Mouse (Mus musculus) myocyte (in vitro differentiated cells): ENCODE measurements around the gene Gm20388. TPM values are rescaled to one million over a fixed set of nuclear protein-coding genes. Genes with fewer than 3 reads are reported as not detected.
"Not testable (repeated sequence)": the region's sequence is repeated elsewhere in the genome, so short reads cannot be mapped to it uniquely, and the experiment has no call there.

Source experiments
- H3K27me3 ChIP-seq: one replicate; pipeline ENCODE4 v1.6.1; 2011; ENCODE audit not compliant: control insufficient read depth, insufficient read depth, insufficient read length
- H3K36me3 ChIP-seq: one replicate; pipeline ENCODE4 v1.6.1; 2011; ENCODE audit not compliant: control insufficient read depth, insufficient read depth
- H3K4me2 ChIP-seq: one replicate; pipeline ENCODE4 v1.6.1; 2011; ENCODE audit warnings: low read depth, control low read depth
- H3K4me3 ChIP-seq: one replicate; pipeline ENCODE4 v1.5.1; 2011; ENCODE audit warnings: mild to moderate bottlenecking, control low read depth, moderate library complexity
- H3K79me2 ChIP-seq: one replicate; pipeline ENCODE4 v1.6.1; 2011; ENCODE audit not compliant: control insufficient read depth, insufficient read depth
- H3ac ChIP-seq: one replicate; pipeline ENCODE4 v1.6.1; 2011; ENCODE audit not compliant: control insufficient read depth, insufficient read length
- CEBPB ChIP-seq: IDR thresholded peaks from 2 replicates; pipeline ENCODE4 v1.6.1; 2011; ENCODE audit warnings: mild to moderate bottlenecking, moderate library complexity; ENCODE audit not compliant: poor library complexity, insufficient read depth, severe bottlenecking
- E2F4 ChIP-seq: IDR thresholded peaks from one replicate; pipeline ENCODE4 v1.6.1; 2011; ENCODE audit warnings: mild to moderate bottlenecking, control low read depth, moderate library complexity; ENCODE audit not compliant: insufficient read depth
- MAX ChIP-seq: IDR thresholded peaks from one replicate; pipeline ENCODE4 v1.6.1; 2011; ENCODE audit warnings: low read depth, mild to moderate bottlenecking, control low read depth
- MYOD1 ChIP-seq, 3 experiments: IDR thresholded peaks; one replicate each; pipeline ENCODE4 v1.6.1; 2011; ENCODE audit warnings: control low read depth in 2 of 3, low read depth in 2 of 3, mild to moderate bottlenecking in 2 of 3, moderate library complexity in 1 of 3; ENCODE audit not compliant: insufficient read length in 2 of 3, control insufficient read depth in 1 of 3
- MYOG ChIP-seq, 3 experiments: IDR thresholded peaks; one replicate each; pipeline ENCODE4 v1.6.1; 2011; ENCODE audit warnings: control low read depth in 2 of 3, low read depth in 2 of 3, mild to moderate bottlenecking in 2 of 3; ENCODE audit not compliant: insufficient read length in 2 of 3, control insufficient read depth in 1 of 3, insufficient read depth in 1 of 3
- POLR2A ChIP-seq: IDR thresholded peaks from one replicate; pipeline ENCODE4 v1.6.1; 2011; ENCODE audit warnings: low read depth, mild to moderate bottlenecking, control low read depth, moderate library complexity; ENCODE audit not compliant: insufficient read length
- POLR2AphosphoS2 ChIP-seq: IDR thresholded peaks from one replicate; pipeline ENCODE4 v1.6.1; 2011; ENCODE audit warnings: low read depth, control low read depth; ENCODE audit not compliant: insufficient read length
- REST ChIP-seq: IDR thresholded peaks from one replicate; pipeline ENCODE4 v1.6.1; 2011; ENCODE audit warnings: mild to moderate bottlenecking, control low read depth, moderate library complexity; ENCODE audit not compliant: insufficient read depth, insufficient read length
- SRF ChIP-seq: IDR thresholded peaks from one replicate; pipeline ENCODE4 v1.6.1; 2011; ENCODE audit warnings: low read depth; ENCODE audit not compliant: control insufficient read depth, insufficient read length
- TCF12 ChIP-seq: IDR thresholded peaks from one replicate; pipeline ENCODE4 v1.6.1; 2011; ENCODE audit warnings: mild to moderate bottlenecking, control low read depth; ENCODE audit not compliant: poor library complexity, insufficient read depth, severe bottlenecking
- TCF3 ChIP-seq: IDR thresholded peaks from one replicate; pipeline ENCODE4 v1.6.1; 2011; ENCODE audit warnings: low read depth, control low read depth; ENCODE audit not compliant: insufficient read length
- USF1 ChIP-seq: IDR thresholded peaks from one replicate; pipeline ENCODE4 v1.6.1; 2011; ENCODE audit warnings: low read depth, mild to moderate bottlenecking, control low read depth, moderate library complexity
- polyA plus RNA-seq: library from polyadenylated mRNA; unstranded; fragments of >200 nt; fragmentation: generic; extraction: Trizol; gene quantifications from one replicate; pipeline ENCODE4 v1.2.1, GENCODE M21; 2012; ENCODE audit warnings: missing spikeins

Gene Gm20388
- polyA plus RNA-seq, 1 experiment = 15.3 TPM

DNA sequence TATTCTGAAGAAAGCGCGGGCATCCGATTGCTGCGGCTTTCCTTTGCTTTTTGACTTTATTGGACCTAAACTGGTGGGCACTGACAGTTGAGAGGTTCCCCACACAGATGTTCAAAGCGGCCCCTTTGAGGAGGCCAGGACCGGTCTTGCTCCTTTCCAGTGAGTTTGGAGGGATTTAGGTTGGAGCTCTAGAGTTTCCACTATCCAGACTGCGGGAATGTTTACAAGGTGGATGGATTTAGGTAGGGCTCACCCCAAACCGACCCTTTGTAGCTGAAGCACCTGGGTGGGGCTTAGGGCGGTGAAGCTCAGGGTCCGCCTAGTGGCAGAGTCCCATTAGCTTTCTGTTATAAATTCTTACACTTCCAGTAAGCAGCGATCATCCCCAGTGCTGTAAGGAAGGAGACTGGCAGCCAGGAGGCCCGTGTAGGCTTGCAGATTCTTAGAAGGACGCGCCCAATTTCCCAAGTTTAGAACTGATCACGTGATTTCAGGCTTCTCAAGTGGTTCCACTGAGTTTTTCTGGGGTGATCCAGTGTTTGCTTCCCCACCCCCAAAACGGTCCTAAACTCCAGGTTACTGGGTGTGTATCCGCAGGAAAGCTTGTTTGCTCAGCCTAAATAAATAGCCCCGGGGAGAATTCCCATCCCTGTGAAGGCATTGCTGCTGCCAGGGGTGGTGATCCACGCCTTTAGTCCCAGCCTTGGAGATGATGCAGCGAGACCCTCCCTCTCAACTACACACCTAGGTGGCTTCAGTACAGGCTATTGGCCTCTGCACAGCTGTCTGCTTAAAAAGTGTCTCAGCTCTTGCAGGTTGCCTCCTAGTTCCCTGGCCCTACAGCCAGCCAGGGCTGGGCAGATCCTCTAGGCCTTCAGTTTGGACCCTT, 1680.8 kb downstream of the Gm20388 start:
- H3K4me2 ChIP-seq = peak overlapping the region; percentile 82
- TF ChIP-seq TCF12 = no peak
- TF ChIP-seq CEBPB = no peak
- TF ChIP-seq TCF3 = no peak
- TF ChIP-seq USF1 = peak; percentile 56
- TF ChIP-seq MYOG (IDR thresholded peaks at IDR 0.05; ENCODE audit: control insufficient read depth in 1 of 3, insufficient read depth in 1 of 3, insufficient read length in 2 of 3, low read depth in 2 of 3) = no peak
- peaks cover 10% of the 10 kb centered on the region for H3K36me3 ChIP-seq
- H3K27me3 ChIP-seq = no peaks in the 10 kb centered on the region
- peak overlapping the region; percentile 45 for H3K4me3 ChIP-seq
- peak overlapping the region; percentile 90 for H3ac ChIP-seq
- peaks cover 35% of the 10 kb centered on the region for H3K79me2 ChIP-seq

DNA sequence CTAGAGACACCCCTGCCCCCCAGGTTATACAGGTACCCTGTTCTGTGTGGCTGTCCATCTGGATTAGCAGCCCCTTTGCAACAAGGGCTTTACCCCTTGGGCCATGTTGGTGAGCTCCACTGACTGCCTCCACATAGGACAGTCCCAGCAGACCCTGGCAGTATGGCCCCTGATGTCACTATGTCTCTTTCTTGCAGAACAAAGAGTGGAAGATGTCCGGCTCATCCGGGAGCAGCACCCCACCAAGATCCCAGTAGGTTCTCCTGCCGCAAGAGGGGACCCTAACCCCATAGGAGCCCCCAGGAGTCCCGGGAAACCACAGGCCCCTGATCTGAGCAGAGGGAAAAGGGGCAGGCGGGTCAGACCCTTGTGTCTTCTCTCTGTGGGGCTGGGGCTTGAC, 1682.7 kb downstream of the Gm20388 start:
- Histone ChIP-seq H3K79me2 (peaks cover 35% of the 10 kb centered on the region), H3K4me3 (no peak overlapping the region), H3K36me3 (peaks cover 17% of the 10 kb centered on the region), H3K27me3 (no peaks in the 10 kb centered on the region), H3ac (no peak overlapping the region), H3K4me2 (no peak overlapping the region)
- TF ChIP-seq MAX (no peak), TCF3 (no peak)

DNA sequence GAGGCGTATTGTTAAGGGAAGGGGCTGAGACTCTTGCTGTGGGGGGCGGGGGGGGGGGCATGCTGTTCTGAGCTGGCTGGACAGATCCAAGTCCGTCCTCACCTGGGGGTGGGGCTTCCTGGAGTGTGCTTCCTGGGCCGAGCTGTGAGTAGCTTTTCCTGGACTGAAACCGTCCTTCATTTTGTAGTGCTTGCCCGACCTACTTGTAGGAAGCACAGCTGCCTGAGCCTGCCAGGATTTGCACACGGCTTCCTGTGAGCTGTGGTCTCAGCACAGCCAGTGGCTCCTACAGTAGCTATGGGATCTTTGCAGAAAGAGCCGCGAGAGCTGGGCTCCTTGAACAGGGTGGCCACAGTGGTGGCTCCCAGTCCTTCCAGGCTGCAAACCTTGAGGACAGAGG, 1683.3 kb downstream of the Gm20388 start:
- peaks cover 17% of the 10 kb centered on the region for H3K36me3 ChIP-seq
- no peak overlapping the region for H3K4me2 ChIP-seq
- no peak overlapping the region for H3K4me3 ChIP-seq
- H3ac ChIP-seq = no peak overlapping the region
- no peak for TF ChIP-seq MYOD1 (IDR thresholded peaks at IDR 0.05; ENCODE audit: control insufficient read depth in 1 of 3, insufficient read length in 2 of 3, low read depth in 2 of 3)
- TF ChIP-seq E2F4 = no peak
- TF ChIP-seq REST = no peak
- no peak for TF ChIP-seq POLR2AphosphoS2
- no peak for TF ChIP-seq CEBPB
- no peak for TF ChIP-seq TCF3
- no peak for TF ChIP-seq TCF12
- no peak for TF ChIP-seq SRF
- TF ChIP-seq USF1 = no peak
- no peak for TF ChIP-seq MYOG (IDR thresholded peaks at IDR 0.05; ENCODE audit: control insufficient read depth in 1 of 3, insufficient read depth in 1 of 3, insufficient read length in 2 of 3, low read depth in 2 of 3)
- TF ChIP-seq POLR2A = no peak
- no peak for TF ChIP-seq MAX
- H3K79me2 ChIP-seq = peaks cover 35% of the 10 kb centered on the region
- no peaks in the 10 kb centered on the region for H3K27me3 ChIP-seq

DNA sequence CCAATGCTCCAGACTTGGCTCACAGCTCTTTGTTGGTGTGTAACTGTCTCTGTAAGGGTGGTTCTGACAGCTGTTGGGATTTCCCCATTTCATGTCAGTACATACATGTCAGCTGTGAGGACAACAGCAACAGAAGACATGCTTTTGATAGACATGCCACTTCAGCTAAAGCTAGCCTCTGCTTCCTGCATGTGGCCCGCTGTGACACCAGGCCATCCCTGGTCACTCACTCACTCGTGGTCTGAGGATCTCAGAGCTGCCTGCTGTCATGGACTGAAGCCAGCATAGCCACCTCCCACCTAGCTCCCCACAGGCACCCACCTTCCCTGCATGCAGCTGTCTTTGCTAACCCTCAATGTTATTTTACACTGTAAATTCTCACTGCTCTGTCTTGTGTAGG, 1686.9 kb downstream of the Gm20388 start:
- peaks cover 16% of the 10 kb centered on the region for H3K79me2 ChIP-seq
- H3K4me3 ChIP-seq, H3ac ChIP-seq, H3K4me2 ChIP-seq, H3K27me3 ChIP-seq: not testable (repeated sequence)
- peak in 1 of 3 experiments; percentile 29 for TF ChIP-seq MYOG (IDR thresholded peaks at IDR 0.05; ENCODE audit: control insufficient read depth in 1 of 3, insufficient read depth in 1 of 3, insufficient read length in 2 of 3, low read depth in 2 of 3)
- peak; percentile 55 for TF ChIP-seq POLR2AphosphoS2
- peaks cover 20% of the 10 kb centered on the region for H3K36me3 ChIP-seq

DNA sequence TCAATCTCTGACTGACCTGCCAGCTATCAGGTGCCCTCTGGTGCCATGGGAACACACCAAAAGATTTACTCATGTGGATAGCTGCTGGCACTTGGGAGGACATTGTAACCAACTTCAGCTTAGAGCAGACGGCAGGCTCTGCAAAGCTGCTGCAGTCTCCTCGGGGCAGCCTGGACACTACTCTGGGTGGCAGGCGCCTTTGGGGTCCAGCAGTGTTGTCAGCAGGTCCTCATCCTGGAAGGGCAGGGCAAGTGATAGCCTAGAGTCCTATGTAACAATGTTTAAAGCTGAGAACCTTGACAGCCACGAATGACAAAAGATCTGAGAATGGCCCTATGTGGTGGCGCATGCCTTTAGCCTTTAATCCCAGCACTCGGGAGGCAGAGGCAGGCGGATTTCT, 1687.5 kb downstream of the Gm20388 start:
- H3K4me3 ChIP-seq = no peak overlapping the region
- peaks cover 20% of the 10 kb centered on the region for H3K36me3 ChIP-seq
- TF ChIP-seq SRF (no peak), TCF12 (no peak), E2F4 (no peak)
- no peak overlapping the region for H3K4me2 ChIP-seq
- H3K27me3 ChIP-seq = no peaks in the 10 kb centered on the region
- H3ac ChIP-seq = no peak overlapping the region
- H3K79me2 ChIP-seq = peaks cover 9% of the 10 kb centered on the region

DNA sequence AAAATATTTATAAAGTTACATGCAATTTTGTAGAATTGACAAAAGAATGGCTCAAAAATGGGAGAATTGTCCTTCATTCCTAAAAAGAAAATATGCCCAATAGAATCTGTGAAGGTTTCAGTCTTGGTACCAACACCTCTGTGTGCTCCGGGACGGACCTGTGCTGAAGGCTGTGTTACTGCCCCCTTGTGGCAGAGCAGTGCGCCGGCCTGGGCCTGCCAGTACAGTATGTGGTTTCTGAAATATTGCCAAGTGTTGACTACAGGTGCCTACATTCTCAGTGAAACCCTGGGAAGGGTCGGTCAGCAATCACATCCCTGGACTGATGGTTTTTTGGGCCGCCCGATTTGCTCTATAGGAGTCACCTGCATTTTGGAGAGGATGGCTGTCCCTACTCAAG, 1688.3 kb downstream of the Gm20388 start:
- TF ChIP-seq POLR2A = no peak
- TF ChIP-seq E2F4 = no peak
- TF ChIP-seq POLR2AphosphoS2 = peak; percentile 80
- Histone ChIP-seq H3K4me2 (no peak overlapping the region), H3K27me3 (no peaks in the 10 kb centered on the region), H3K79me2 (peaks cover 2% of the 10 kb centered on the region), H3K36me3 (peaks cover 20% of the 10 kb centered on the region), H3ac (no peak overlapping the region), H3K4me3 (no peak overlapping the region)
